Mouse (Mus musculus) urinary bladder, postnatal 36 days (tissue): ENCODE measurements around the gene Kctd7.

ENCODE experiments used
- DNase-seq, 2 experiments: peaks; one replicate each; pipeline ENCODE4 v3.0.0; 2022; ENCODE audit warnings: low spot score in 2 of 2, mixed read lengths in 1 of 2

Gene Kctd7

DNA sequence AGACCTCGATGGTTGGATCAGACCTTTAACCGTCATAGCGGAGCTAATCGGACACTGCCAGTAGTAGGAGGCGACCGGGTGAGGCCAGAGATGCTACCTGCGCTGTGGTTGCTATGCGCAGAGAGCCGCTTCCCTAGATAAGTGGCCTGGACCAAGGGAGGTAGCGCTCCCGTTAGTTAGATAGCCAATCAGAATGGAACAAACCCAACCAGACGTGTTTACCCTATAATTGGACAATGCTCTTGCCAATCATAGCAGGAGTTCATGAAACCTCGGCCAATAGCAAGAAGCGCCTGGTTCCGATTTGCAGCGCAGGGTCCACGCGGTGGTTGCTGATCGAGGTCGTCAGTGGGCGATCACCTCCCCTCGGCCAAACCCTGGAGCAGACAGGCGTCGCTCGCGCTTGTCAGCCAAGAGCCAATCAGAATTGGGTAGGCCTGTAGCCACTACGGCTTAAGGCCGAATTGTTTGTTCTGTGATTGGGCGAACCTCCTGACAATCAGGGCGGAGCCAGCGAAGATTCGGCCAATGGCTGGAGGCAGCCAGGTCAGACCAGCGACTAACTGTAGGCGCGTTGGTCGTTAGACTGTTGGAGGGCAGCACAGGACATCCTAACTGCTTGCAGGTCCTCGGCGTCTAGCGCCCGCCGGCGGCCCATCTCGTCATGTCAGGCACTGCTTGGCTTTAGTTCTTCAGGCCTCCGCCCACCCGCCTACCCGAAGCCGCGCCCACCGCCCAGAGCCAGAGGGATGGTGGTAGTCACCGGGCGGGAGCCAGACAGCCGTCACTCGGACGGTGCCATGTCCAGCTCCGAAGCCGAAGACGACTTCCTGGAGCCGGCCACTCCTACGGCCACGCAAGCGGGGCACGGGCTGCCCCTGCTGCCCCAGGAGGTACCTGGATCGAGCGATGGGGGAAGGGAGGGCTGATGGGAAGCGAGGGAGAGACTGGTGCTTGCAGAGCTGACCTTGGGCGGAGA, at the start of gene Kctd7:
Gene Kctd7 (plus strand): TSS at position 528 of the 979 bp plus-strand sequence.
- DNase-seq, result peak; percentile 94 to 96

DNA sequence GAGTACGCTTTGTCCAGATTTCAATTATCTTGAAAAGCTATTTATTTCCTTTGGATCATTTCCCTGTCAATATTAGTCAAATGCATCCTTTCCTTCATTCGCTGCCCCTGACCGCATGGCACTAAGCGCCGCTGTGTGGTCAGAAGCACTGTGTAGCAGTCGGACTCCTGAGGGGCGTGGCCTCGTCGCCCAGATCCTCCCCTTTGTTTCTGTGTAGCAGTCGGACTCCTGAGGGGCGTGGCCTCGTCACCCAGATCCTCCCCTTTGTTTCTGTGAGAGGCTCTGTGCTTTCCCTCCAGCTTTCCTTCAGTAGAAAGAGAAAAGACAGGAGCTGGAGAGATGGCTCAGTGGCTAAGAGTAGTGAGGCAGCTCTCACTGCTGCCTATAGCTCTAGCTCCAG, 47.9 kb upstream of the Kctd7 start:
- no peak for DNase-seq

DNA sequence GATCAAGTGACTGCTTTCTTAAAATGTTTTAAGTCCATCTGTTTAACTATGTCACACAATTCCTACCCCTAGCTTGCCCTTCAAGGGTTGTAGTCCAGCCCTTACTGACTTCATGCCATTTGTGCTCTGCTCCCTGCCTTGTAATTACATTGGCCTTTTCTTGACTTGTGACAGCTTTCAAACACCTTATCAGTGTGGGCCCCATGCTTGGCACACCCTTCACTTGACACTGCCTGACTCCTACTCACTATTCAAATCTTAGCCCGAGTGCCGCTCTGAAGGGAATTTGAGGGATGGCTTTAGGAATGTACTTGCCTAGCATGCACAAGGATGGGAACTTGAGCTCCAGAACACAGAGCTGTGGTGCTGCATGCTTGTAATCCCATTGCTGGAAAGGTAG, 46.8 kb upstream of the Kctd7 start:
- DNase-seq, result no peak

DNA sequence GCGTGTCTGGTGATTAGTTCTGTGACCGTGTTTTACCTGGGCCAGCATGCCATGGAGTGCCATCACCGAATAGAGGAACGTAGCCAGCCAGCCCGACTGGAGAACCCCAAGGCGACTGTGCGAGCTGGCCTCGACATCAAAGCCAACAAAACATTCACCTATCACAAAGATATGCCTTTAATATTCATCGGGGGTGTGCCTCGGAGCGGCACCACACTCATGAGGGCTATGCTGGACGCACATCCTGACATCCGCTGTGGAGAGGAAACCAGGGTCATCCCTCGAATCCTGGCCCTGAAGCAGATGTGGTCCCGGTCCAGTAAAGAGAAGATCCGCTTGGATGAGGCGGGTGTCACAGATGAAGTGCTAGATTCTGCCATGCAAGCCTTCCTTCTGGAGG, 42.9 kb upstream of the Kctd7 start:
- DNase-seq, result no peak

DNA sequence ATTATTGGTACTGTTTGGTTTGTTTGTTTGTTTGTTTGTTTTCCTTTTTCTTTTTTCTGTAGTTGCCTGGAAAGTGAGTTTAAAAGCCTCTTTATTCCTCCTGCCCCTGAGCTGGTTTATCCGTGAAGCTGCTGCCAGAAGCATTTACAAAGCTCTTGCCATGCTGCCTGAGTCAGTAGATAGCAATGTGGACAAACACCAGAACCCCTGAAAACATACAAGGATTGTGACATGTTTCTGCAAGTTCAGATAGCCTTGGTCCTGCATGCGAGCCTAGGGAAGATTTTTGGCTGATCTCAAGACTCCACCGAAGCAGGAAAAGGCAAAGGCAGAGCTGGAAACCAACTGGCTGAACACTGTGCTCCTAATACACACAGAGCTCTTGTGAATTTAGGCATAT, 35.3 kb upstream of the Kctd7 start:
- no peak for DNase-seq

DNA sequence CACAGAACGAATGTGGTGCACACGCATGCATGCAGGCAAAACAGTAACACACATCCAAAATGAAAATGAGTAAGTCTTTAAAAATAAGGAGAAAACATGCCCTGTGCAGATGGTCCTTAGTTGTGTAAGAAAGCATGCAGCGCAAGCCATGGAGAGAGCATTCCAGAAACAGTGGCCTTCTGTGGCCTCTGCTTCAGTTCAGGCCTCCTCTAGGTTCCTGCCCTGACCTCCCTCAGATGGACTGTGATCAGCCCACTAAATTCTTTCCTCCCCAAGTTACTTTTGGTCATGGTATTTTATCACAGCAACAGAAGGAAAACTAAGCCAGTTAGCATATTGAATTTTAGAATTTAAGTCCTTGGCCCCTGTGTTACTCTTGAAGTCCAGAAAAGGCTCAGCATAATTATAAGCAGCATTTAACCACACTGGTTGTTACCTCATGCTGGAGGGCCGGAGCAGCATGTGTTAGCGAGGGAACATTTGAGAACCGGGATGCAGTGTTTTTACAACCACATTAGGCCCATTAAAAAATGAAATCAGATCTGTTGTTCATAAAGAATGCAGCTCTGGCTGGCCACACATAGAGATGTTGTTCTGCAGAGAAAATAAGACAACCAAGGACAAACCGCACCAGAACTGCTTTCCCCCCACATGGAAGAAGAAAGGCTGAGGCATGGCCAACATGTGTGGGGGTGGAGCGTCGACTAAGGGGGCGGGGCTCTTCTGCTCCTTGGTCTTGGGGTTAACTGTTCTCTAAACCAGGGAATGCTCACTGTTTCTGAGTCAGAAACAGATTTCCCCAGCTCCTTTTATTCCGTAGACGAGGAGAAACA, 33.8 kb upstream of the Kctd7 start:
- no peak for DNase-seq

DNA sequence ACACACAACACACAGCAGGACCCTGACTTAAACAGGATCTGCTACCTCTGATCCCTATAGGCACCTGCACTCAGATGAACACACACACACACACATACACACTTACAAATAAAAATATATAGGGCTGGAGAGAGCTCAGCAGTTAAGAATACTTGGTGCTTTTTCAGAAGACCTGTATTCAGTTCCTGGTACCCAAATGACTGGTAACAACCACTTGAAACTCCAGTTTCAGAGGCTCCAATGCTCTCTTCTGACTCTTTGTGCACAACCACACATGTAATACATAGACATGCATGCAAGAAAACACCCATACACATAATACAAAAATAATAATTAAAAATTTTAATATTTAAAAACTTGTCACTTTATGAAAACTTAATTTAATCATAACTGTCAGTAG, 32.0 kb upstream of the Kctd7 start:
- DNase-seq, result no peak

DNA sequence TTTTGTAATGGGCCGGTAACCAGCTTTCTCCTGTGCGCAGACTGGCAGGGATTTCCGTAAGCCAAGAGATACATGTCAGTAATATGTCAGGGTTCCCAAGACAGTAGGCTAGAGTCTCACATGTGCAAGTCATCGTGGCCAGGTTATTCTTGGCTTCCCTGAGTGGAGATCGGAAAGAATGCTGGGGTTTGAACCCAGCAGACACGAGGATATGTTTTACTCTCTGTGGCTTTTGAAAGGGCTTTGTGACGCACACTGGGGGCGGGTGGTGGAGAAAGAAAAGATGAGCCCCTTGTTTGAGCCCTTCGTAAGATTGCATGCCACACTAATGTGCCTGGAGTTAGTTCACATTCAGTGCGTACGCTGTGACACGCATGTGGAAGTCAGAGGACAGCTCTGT, 28.5 kb upstream of the Kctd7 start:
- no peak for DNase-seq

DNA sequence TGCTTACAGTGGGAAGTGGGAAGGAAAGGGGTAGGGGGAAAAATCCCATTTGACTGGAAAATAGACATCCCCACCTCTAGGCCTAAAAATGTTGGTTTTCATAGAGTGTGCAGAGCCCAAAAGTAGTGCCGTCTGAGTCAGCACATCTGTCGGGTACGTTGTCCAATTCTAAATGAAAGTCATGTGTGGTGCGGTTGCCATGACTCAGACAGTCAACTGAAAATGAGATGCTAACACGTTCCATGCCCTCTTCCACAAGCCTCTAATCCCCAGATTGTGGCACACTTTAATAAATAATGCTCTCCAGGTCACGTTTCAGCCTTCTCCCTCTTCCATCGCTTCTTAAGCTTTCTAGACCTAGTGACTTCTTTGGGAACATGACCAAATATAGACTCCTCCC, 27.8 kb upstream of the Kctd7 start:
- no peak for DNase-seq

DNA sequence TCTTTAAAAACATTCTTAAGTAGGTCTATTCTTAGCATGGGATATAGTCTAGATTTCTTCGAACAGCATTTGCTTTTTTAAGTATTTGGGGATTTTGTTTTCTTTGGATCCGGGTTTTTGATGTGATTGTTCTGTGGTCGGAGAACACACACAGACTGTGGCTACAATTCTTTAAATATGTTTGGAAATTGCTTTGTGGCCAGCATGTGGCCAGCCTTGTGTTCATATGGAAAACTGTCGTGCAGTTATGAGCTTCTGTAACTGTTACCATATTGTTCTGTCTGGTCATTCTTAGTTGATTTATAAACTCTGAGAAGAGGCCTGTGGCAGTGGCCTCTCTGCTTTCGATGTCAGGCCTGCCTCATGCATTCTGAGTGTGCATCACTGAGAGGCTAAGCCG, 26.7 kb upstream of the Kctd7 start:
- DNase-seq, result no peak

DNA sequence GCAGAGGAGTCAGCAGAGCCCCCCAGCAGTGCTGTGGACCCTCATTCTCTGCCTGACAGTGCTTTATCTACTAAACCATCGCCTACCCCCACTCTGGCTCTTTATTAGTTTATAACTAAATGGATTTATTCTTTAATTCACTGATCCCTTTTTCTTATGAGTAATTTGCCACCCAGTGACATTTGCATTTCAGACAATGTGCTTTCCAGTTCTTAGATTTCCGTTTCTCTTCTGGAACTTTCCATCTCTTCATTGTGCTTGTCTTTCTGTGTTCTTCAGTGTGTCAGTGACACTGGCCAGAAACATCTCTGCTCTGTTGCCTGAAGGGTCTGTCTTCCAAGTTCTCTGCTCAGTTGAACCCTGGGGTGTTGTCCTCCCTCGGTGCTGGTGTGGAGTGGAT, 25.4 kb upstream of the Kctd7 start:
- DNase-seq, result no peak

DNA sequence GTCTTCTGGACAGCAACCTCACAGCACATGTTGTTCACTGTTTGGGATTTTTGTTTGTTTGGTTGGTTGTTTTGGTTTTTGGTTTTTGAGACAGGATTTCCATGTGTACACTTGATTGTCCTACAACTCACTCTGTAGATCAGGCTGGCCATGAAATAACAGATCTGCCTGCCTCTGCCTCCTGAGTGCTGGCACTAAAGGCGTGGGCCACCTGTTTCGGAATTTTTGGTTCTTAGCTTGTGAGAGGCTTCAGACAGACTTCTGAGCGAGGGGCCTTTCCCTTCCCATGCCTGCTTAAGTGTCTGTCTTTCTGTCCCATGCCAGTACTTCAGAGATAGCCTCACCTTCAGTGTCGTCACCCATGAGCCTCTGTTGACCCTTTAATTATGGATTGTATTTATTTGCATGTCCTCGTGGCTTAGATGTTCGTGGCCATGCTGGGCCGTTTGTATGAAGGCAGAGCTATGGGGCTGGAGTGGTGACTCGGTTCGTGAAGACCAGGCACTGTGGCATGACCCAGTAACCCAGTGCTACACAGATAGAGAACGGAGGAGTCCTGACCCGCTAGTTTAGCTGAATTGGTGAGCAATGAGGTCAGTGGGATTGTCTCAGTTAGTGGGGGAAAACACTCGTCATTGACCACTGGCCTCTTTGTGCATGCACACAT, 24.5 kb upstream of the Kctd7 start:
- DNase-seq, result no peak

DNA sequence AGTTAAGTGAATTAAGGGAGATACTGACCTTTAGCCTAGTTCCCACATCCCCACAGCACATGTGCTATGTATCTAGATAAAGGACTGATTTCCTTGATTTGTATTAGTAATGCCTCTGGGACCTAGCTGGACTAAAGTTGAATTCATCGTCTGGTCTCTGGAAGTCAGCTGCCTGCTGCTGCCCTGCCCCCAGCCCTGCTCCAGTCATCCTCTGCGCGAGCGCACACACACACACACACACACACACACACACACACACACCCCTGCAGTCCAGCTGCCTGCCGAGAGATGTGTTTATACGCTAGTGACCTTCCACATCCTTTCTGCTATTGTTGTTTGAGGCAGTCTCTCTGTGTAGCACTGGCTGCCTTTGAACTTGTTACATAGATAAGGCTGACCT, 23.8 kb upstream of the Kctd7 start:
- DNase-seq, result peak in 1 of 2 experiments; percentile 48

DNA sequence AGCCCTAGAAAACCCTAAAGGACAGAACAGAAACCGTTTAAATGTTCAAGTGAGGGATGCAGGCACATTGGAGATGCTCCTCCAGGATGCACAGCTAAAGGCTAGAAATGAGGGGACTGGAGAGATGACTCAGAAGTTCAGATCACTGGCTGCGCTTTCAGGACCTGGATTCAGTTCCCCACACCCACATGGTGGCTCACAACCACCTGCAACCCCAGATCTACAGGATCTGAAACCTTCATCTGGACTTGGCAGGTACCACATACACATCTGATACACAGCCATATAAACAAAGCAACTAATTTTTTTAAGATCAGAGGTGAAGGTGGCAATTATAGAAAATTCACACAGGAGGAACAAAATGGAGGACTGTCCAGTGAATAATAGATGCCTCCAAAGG, 22.3 kb upstream of the Kctd7 start:
- DNase-seq, result no peak

DNA sequence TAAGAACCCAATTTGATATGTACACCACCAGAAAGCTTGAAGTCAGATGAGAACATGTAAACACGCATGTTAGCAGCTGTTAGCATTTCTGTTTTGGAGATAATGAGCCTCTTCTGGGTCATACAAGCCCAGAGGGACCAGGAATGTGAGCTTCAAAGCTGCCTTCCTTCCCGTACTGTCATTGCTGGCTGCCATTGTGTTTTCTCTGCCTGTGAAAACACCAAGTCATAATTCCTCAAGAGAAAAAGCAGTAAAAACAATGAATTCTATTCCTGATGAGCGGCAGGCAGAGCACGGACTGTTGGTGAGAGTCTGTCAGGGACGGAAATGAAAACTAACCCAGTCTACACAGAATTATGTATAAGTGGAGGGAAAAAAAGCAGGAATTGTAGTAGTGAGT, 20.4 kb upstream of the Kctd7 start:
- no peak for DNase-seq

DNA sequence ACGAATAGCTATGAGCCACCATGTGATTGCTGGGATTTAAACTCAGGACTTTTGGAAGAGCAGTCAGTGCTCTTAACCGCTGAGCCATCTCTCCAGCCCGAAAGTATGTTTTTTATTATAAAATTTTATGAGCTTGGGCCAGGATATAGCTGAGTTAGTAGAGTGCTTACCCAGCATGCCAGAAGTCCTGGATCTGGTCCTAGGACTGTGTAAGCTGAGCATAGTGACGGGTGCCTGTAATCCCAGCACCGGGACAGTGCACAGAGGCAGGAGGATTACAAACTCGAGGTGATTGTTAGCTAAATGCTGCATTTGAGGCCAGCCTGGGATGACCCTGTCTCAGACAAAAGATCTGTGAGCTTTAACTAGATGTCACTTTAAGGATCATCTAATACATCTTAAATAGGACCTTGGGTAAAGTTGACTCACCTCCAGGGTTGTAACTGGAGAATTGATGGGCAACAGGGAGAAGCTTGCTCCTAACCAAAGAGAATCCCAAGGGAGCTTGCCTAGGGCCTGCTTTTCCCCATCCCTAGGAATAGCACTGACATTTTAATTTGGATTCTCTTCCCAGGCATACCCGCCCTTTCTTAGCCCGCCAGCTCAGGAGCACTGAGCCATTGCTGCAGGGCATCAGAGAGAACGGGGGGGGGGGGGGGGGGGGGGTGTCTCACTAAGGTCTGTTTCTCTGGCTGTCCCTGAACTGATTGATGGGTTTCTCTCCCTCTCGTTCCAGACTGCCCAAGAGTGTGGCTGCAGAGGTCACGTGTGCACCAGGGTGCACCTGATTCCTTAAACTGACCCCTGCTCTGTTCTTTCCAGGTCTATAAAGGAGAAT, 15.8 kb upstream of the Kctd7 start:
- DNase-seq, result no peak

DNA sequence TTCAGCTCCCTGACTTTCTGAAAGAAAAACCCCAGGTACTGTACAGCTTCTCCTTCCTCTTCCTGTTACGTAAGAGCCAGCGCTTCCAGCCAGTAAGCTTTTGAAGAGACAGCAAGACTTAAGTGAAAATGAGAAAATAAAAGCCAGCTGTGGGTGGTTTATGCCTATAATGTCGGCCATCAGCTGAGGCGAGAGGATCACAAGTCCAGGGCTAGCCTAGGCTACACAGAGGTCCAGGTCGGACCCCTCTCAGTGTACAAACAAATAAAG, 15.2 kb upstream of the Kctd7 start:
- no peak for DNase-seq

DNA sequence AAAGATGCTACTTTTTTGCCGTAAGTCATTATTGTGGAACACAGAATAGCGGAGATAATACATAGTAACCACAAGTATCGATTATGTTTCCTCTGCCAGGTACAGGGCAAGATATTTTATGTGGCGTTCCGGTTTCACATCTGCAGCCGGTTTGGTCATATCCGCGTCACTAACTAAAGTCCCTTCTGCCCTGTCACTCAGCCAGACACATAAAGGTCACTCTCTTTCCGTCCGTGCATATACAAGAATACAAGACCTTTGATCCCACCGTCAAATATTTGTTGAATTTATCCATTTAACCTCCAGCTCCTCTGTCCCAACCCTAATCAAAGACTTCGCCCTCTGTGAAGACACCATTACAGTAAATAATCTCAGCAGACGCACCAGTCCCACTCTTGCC, 8.1 kb upstream of the Kctd7 start:
- no peak for DNase-seq

DNA sequence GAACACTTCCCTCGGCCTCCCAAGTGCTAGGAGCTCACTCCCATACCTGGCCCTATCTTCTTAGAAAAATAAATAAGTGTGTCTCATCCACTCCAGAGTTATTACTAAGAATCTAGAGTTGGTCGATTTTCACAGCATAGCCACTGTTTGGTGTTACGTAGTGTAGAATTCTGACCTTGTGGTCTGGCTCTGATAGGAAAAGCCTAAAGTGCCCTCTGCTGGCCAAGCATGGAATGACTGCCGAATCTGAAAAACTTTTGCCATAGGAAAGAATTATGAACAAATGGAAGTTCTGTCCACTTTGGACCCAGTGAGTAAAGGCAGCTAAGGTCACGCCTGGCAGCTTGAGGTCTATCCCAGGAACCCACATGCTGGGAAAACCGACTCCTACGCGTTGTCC, 5.3 kb upstream of the Kctd7 start:
- DNase-seq, result peak; percentile 78 to 80

DNA sequence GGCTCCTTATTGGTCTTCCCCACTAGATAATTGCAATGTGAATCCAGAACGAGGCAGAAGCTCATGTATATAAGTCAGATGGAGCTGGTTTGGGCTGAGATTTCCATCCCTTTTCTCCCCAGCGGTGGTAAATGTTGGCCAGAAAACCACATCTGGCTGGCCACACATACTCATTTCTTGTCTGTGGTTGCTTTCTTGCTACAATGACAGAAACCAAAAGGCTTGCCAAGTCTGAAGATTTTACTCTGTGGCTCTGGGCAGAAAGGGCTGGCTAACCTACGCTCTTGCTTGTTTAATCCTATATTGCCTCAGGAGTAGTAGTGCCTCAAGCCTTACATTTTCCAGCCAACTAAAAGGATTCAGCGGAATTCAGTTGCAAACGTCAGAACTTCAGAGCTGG, 3.5 kb upstream of the Kctd7 start:
- DNase-seq, result no peak

DNA sequence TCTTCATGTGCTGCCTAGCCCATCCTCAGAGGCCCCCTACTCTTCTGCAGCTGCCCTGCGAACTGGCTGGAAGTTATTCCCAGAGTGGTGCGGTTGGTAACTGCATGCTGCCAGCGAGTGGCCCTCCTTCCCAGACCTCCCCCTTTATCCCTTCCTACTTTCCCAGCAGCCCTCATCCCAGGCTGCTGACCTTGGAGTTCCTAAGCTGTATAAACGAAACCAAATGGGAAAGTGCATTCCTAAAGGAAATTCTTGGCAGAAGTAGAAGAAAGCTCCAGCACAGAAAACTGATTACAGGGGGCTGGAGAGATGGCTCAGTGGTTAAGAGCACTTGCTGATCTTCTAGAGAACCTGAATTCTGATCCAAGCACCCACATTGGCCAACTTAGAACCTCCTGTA, 2.6 kb upstream of the Kctd7 start:
- DNase-seq, result no peak

DNA sequence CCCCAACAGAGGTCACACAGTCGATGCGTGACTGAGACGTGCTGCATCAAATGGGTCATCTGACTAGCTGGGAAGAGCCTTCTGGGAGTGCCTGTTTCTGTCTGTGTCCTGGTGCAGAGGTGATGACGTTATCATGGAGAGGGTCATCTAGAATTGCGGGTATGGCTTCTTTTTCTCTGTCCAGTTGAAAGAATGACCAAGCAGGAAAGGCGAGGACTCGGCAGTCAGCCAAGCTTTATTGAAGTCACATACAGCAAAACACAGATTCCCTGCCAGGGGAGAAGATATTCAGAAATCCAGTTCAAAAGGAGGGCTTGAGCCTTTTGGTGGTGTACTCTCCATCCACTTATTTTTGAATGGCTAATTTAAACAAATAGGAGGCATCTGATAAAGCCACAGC, 1.6 kb upstream of the Kctd7 start:
- no peak for DNase-seq
